Mouse (Mus musculus) cortical plate, adult 2 months (tissue): ENCODE results near the gene Ifitm5. TPM values are rescaled to one million over a fixed set of nuclear protein-coding genes. Genes with fewer than 3 reads are reported as not detected.

Experiments used
- H3K27ac ChIP-seq: fragments of 200-500 bp; 2 replicates; pipeline ENCODE4 v1.5.1; 2012; ENCODE audit warnings: low read length, control low read depth, inconsistent platforms; ENCODE audit not compliant: insufficient read depth
- H3K4me1 ChIP-seq: fragments of 200-500 bp; 2 replicates; pipeline ENCODE4 v1.6.1; 2011; ENCODE audit warnings: low read length; ENCODE audit not compliant: control insufficient read depth, insufficient read depth
- H3K4me3 ChIP-seq: fragments of 200-500 bp; 2 replicates; pipeline ENCODE4 v1.5.1; 2011; ENCODE audit warnings: mild to moderate bottlenecking, low read length, control low read depth; ENCODE audit not compliant: insufficient read depth
- CTCF ChIP-seq: fragments of 200-500 bp; IDR thresholded peaks from 2 replicates; pipeline ENCODE4 v1.5.1; 2011; ENCODE audit warnings: mild to moderate bottlenecking, control low read depth, low read length; ENCODE audit not compliant: insufficient read depth; ENCODE audit errors: extremely low read depth
- POLR2A ChIP-seq: fragments of 200-500 bp; IDR thresholded peaks from 2 replicates; pipeline ENCODE4 v1.6.1; 2011; ENCODE audit warnings: mild to moderate bottlenecking, low read length, control low read depth; ENCODE audit not compliant: insufficient read depth; ENCODE audit errors: extremely low read depth
- polyA plus RNA-seq: library from polyadenylated mRNA; depleted of rRNA; stranded (reverse); fragments of >200 nt; gene quantifications from 2 replicates; pipeline ENCODE4 v1.2.3, GENCODE M21; 2012; rRNA removed

Gene Ifitm5
- polyA plus RNA-seq, 1 experiment: not detected

DNA sequence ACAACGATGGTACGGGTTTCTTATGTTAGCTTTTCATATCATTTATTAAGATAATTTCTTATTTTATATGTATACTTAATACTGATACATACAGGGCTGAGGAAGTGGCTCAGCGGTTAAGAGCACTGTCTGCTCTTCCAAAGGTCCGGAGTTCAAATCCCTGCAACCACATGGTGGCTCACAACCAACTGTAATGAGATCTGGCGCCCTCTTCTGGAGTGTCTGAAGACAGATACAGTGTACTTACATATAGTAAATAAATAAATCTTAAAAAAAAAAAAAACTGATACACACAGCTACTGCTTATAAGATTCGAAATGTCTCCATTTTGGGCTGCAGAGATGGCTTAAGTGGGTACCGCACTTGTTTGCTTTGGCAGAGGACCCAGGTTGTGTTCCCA lies 42.4 kb downstream of the Ifitm5 start:
- Histone ChIP-seq H3K27ac (no peak overlapping the region), H3K4me1 (0 out of 2 replicates have a peak, but pooled peaks cover 1% of the 10 kb centered on the region), H3K4me3 (no peak overlapping the region)
- TF ChIP-seq POLR2A: no peak
- no peak for TF ChIP-seq CTCF

DNA sequence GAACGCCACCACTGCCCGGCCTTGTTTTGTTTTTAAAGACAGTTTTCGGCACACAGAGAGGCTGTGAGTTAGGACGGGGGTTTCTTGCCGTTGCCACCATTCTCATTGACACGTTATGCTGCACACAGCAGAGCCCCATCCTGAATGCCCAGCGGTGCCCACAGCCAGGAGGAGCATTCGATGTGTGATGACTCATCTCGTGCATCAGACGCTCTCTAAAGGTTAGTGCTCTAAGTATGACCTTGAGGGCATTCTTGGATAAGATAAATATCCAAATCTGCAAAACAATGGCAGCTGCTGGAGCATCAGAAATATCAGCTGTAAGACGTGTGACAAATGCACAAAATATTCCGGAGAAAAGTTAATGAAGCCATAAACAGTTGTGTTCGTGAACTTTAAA lies 43.0 kb downstream of the Ifitm5 start:
- TF ChIP-seq POLR2A (no peak), CTCF (no peak)
- Histone ChIP-seq H3K4me3 (no peak overlapping the region), H3K27ac (no peak overlapping the region), H3K4me1 (no peaks in the 10 kb centered on the region)

- TF ChIP-seq CTCF (no peak), POLR2A (no peak)
- H3K27ac ChIP-seq: no peak overlapping the region
- no peak overlapping the region for H3K4me3 ChIP-seq
- 0 out of 2 replicates have a peak, but pooled peaks cover 1% of the 10 kb centered on the region for H3K4me1 ChIP-seq
These were observed 44.4 kb downstream of the Ifitm5 start for GRCm38 (mm10) chr7:140905642-140906081.

GRCm38 (mm10) chr7:140903212-140903611 lies 46.9 kb downstream of the Ifitm5 start:
- no peak overlapping the region for H3K4me3 ChIP-seq
- H3K27ac ChIP-seq: no peak overlapping the region
- TF ChIP-seq POLR2A (no peak), CTCF (peak; percentile 89)

DNA sequence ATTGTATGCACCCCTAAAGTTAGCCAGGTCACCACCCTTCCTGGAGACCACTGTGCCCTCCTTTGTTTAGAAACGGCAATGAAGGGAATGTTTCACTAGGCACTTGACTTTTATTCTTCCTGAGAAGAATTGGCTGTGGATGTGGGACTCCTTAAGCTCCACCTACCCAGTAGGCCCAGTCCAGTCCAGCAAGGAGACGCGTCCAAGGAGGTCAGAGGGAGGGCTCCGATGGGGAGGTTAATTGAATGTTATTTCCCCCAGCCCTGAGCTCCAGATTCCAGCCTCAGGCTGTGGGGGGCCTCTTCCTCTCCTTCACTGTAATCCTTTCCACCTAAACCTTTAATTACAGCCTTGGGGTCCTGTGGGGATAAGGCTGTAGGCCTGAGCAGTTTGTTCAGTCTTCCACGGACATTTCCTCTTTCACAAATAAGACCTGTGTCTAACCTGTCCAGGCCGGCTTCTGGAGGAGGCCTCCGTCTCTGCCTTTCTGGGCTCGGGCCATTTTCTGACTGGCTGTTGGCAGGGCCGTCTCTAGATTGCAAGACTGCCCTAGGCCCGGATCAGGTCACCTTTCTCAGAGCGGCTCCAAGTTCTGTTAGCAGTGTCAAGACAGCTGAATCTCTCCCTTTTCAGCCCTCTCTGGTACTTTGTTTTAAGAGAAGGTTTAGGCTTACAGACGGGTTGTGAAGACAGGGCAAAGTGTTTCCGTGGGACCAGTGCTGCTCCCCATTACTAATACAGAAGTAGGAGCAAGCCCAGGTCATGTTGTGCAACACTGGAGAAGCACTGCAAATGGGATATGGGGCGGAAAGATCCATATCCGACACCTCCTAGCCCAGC lies 47.8 kb downstream of the Ifitm5 start:
- Histone ChIP-seq H3K27ac (no peak overlapping the region), H3K4me1 (0 out of 2 replicates have a peak, but pooled peaks cover 1% of the 10 kb centered on the region), H3K4me3 (no peak overlapping the region)
- no peak for TF ChIP-seq POLR2A
- no peak for TF ChIP-seq CTCF

More at GRCm38 (mm10) chr7:140903212-140903611, 46.9 kb downstream of the Ifitm5 start:
- 0 out of 2 replicates have a peak, but pooled peaks cover 1% of the 10 kb centered on the region for H3K4me1 ChIP-seq

DNA sequence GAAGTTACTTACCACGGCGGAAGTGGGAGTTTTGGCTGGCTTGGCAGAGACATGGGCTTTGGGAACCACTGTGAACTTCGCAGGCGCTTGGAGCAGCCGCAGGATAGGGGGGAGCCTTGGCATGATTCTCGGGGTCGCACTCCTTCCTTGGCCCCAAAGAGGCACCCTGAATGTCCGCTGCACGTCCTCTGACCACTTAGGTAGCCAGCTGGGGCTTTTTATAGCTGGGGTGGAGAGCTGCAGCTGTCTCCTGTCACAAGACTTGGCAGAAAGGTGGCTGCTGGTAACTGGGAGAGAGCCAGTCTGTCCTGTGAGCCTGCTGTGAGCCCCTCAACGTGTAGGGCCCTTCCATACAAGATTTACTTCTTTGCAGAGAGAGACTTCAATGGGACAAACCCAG lies 49.9 kb downstream of the Ifitm5 start, which contains the start of gene Cox8b:
Gene Cox8b, minus strand, starts transcription at position 227 of the 400 bp plus-strand sequence.
- Histone ChIP-seq H3K4me3 (no peak within 1 kb of the TSS), H3K27ac (no peak within 1 kb of the TSS), H3K4me1 (0 out of 2 replicates have a peak, but pooled peaks cover 1% of the 10 kb centered on the region)
- TF ChIP-seq POLR2A (no peak), CTCF (no peak)

GRCm38 (mm10) chr7:140899121-140899520 lies 51.0 kb downstream of the Ifitm5 start:
- Histone ChIP-seq H3K4me1 (0 out of 2 replicates have a peak, but pooled peaks cover 1% of the 10 kb centered on the region), H3K27ac (no peak overlapping the region)

More at GRCm38 (mm10) chr7:140899121-140899520, 51.0 kb downstream of the Ifitm5 start:
- TF ChIP-seq CTCF (no peak), POLR2A (no peak)
- no peak overlapping the region for H3K4me3 ChIP-seq

Other genes with a start within 250 kb of the Ifitm5 start
- gene Cyp2e1, start 186.6 kb downstream of the Ifitm5 start, polyA plus RNA-seq: 0.15 and 0.23 TPM in 2 replicates
- 0.74 and 1.0 TPM in 2 replicates for gene Syce1, start 162.4 kb downstream of the Ifitm5 start, polyA plus RNA-seq
- gene Zfp941, start 128.1 kb downstream of the Ifitm5 start, polyA plus RNA-seq: 17.5 and 21.4 TPM in 2 replicates
- gene Urah, start 115.3 kb downstream of the Ifitm5 start, polyA plus RNA-seq: 3.4 and 4.1 TPM in 2 replicates
- gene Scgb1c1, start 104.7 kb downstream of the Ifitm5 start, polyA plus RNA-seq: not detected in 2 replicates
- 0.32 and 0.46 TPM in 2 replicates for gene Odf3, start 102.5 kb downstream of the Ifitm5 start, polyA plus RNA-seq
- gene Gm45785, start 94.0 kb downstream of the Ifitm5 start, polyA plus RNA-seq: 0.19 and 0.46 TPM in 2 replicates
- 79.5 and 89.3 TPM in 2 replicates for gene Ric8a, start 93.3 kb downstream of the Ifitm5 start, polyA plus RNA-seq
- gene Bet1l, start 92.7 kb downstream of the Ifitm5 start, polyA plus RNA-seq: 34.3 and 38.3 TPM in 2 replicates
- 96.6 and 103 TPM in 2 replicates for gene Psmd13, start 68.3 kb downstream of the Ifitm5 start, polyA plus RNA-seq
- 153 and 158 TPM in 2 replicates for gene Sirt3, start 68.0 kb downstream of the Ifitm5 start, polyA plus RNA-seq
- 1.2 and 1.3 TPM in 2 replicates for gene Cox8b, start 49.8 kb downstream of the Ifitm5 start, polyA plus RNA-seq
- gene Nlrp6, start 29.4 kb downstream of the Ifitm5 start, polyA plus RNA-seq: 0.44 and 0.54 TPM in 2 replicates
- 8.0 and 8.5 TPM in 2 replicates for gene Pgghg, start 8.9 kb downstream of the Ifitm5 start, polyA plus RNA-seq
- gene Gm45717, start 5.6 kb upstream of the Ifitm5 start, polyA plus RNA-seq: not detected in 2 replicates
- gene Ifitm2, start 5.7 kb upstream of the Ifitm5 start, polyA plus RNA-seq: 47.7 and 48.0 TPM in 2 replicates
- gene Ifitm1, start 16.9 kb upstream of the Ifitm5 start, polyA plus RNA-seq: 22.0 and 28.5 TPM in 2 replicates
- 50.4 and 59.6 TPM in 2 replicates for gene Ifitm3, start 60.5 kb upstream of the Ifitm5 start, polyA plus RNA-seq
- gene Ifitm6, start 67.6 kb upstream of the Ifitm5 start, polyA plus RNA-seq: 0.74 and 1.3 TPM in 2 replicates
- not detected in 2 replicates for gene Gm17387, start 78.8 kb upstream of the Ifitm5 start, polyA plus RNA-seq
- gene B4galnt4, start 110.8 kb upstream of the Ifitm5 start, polyA plus RNA-seq: 109 and 125 TPM in 2 replicates
- 0.06 and 0.15 TPM in 2 replicates for gene Pkp3, start 127.9 kb upstream of the Ifitm5 start, polyA plus RNA-seq
- 4.0 and 4.3 TPM in 2 replicates for gene Sigirr, start 150.3 kb upstream of the Ifitm5 start, polyA plus RNA-seq
- 0.08 TPM in 1 of 2 replicates, not detected in the other for gene Ano9, start 167.5 kb upstream of the Ifitm5 start, polyA plus RNA-seq
- 57.6 and 58.9 TPM in 2 replicates for gene Ptdss2, start 172.1 kb upstream of the Ifitm5 start, polyA plus RNA-seq
- 38.6 and 38.8 TPM in 2 replicates for gene Rnh1, start 222.6 kb upstream of the Ifitm5 start, polyA plus RNA-seq
- 256 and 265 TPM in 2 replicates for gene Hras, start 243.7 kb upstream of the Ifitm5 start, polyA plus RNA-seq
- gene Lrrc56, start 243.9 kb upstream of the Ifitm5 start, polyA plus RNA-seq: 5.4 and 5.8 TPM in 2 replicates